In genomic region chr10:7111462-7112000, GRCm38 (mm10) we compare ENCODE assay signal across 11 mouse cellular contexts. TPM values are rescaled to one million over a fixed set of nuclear protein-coding genes. Genes with fewer than 3 reads are reported as not detected.
DNase-seq lines count a peak whose midpoint lies in the region; ATAC-seq and TF ChIP-seq lines count a peak whose summit lies in the region.
"Had no signal": no experiment of that assay in that cellular context is flagged by ENCODE, and none has a peak within 500 bp of the region (broad histone marks: within the 10 kb centered on the region; RNA-seq: fewer than 3 reads in every experiment).

No protein-coding gene starts in this region.

- H3K27me3 ChIP-seq in intestine, postnatal 0 days (replicated peaks; ENCODE audit: control insufficient read depth, insufficient read depth, low read length), result no peaks in the 10 kb centered on the region
- no peaks in the 10 kb centered on the region for H3K27me3 ChIP-seq in intestine, embryonic 15.5 days (replicated peaks)
- H3K27me3 ChIP-seq in liver, embryonic 12.5 days (replicated peaks), result no peaks in the 10 kb centered on the region
- H3K27me3 ChIP-seq: limb, embryonic 12.5 days had no signal

- H3K9ac ChIP-seq in intestine, postnatal 0 days (ENCODE audit: low read depth, low read length), result no peak overlapping the region
- no peak overlapping the region for H3K9ac ChIP-seq in intestine, embryonic 15.5 days
- no peak overlapping the region for H3K9ac ChIP-seq in liver, embryonic 12.5 days
- H3K9ac ChIP-seq: limb, embryonic 12.5 days had no signal

- 87% methylated on average over 6 of the region's 6 CpGs for WGBS in intestine, postnatal 0 days
- WGBS in intestine, embryonic 15.5 days, result 89% methylated on average over 6 of the region's 6 CpGs
- 81% methylated on average over 6 of the region's 6 CpGs for WGBS in liver, embryonic 12.5 days (ENCODE audit: insufficient replicate concordance)

- no peaks in the 10 kb centered on the region for H3K36me3 ChIP-seq in intestine, postnatal 0 days (ENCODE audit: control insufficient read depth, insufficient read depth)
- no peaks in the 10 kb centered on the region for H3K36me3 ChIP-seq in intestine, embryonic 15.5 days
- no peaks in the 10 kb centered on the region for H3K36me3 ChIP-seq in liver, embryonic 12.5 days
- H3K36me3 ChIP-seq: limb, embryonic 12.5 days had no signal

- H3K27ac ChIP-seq in intestine, postnatal 0 days (ENCODE audit: low read depth, low read length), result no peak overlapping the region
- H3K27ac ChIP-seq in intestine, embryonic 15.5 days, result no peak overlapping the region
- H3K27ac ChIP-seq in liver, embryonic 12.5 days, result no peak overlapping the region
- H3K27ac ChIP-seq: limb, embryonic 12.5 days; macrophage had no signal

- no peak for DNase-seq in cerebellum, postnatal 4 days (ENCODE audit: low spot score in 2 of 2)
- peak; percentile 95 for DNase-seq in cerebellum, adult 11-12 months
- DNase-seq in layer of hippocampus, adult 8-10 months (ENCODE audit: low spot score in 2 of 2), result peak; percentile 16 to 17
- DNase-seq in embryo, embryonic 11 days, result no peak

- H3K4me1 ChIP-seq in intestine, postnatal 0 days (replicated peaks; ENCODE audit: control insufficient read depth, insufficient read depth, low read length), result no peaks in the 10 kb centered on the region
- H3K4me1 ChIP-seq in intestine, embryonic 15.5 days (replicated peaks), result no peaks in the 10 kb centered on the region
- H3K4me1 ChIP-seq in liver, embryonic 12.5 days, result no peaks in the 10 kb centered on the region
- H3K4me1 ChIP-seq: limb, embryonic 12.5 days had no signal

- no peak overlapping the region for H3K4me3 ChIP-seq in intestine, postnatal 0 days (ENCODE audit: low read depth, low read length)
- H3K4me3 ChIP-seq in intestine, embryonic 15.5 days (replicated peaks), result no peak overlapping the region
- H3K4me3 ChIP-seq in liver, embryonic 12.5 days, result no peak overlapping the region
- H3K4me3 ChIP-seq: limb, embryonic 12.5 days had no signal

- H3K9me3 ChIP-seq in intestine, postnatal 0 days (ENCODE audit: control insufficient read depth), result no peaks in the 10 kb centered on the region
- no peaks in the 10 kb centered on the region for H3K9me3 ChIP-seq in intestine, embryonic 15.5 days
- no peaks in the 10 kb centered on the region for H3K9me3 ChIP-seq in liver, embryonic 12.5 days (replicated peaks)
- H3K9me3 ChIP-seq: limb, embryonic 12.5 days had no signal

- H3K4me2 ChIP-seq in intestine, postnatal 0 days (replicated peaks; ENCODE audit: low read depth), result no peak overlapping the region
- no peak overlapping the region for H3K4me2 ChIP-seq in intestine, embryonic 15.5 days (replicated peaks)
- no peak overlapping the region for H3K4me2 ChIP-seq in liver, embryonic 12.5 days
- H3K4me2 ChIP-seq: limb, embryonic 12.5 days had no signal

- peak; percentile 91 for ATAC-seq in cerebellum, adult (ENCODE audit: insufficient number of reproducible peaks, low FRiP score, low TSS enrichment)
- no peak for ATAC-seq in intestine, postnatal 0 days
- ATAC-seq in intestine, embryonic 15.5 days, result no peak
- ATAC-seq in liver, embryonic 12.5 days, result no peak

- TF ChIP-seq CTCF in intestine, postnatal 0 days (IDR thresholded peaks at IDR 0.05; ENCODE audit: low read depth), result peak; percentile 23

RNA-seq across cellular contexts. Expression of gene Ipcef1, which starts 59.3 kb away (rescaled TPM):
- 0.12 and 0.16 TPM in 2 replicates for polyA plus RNA-seq in intestine, postnatal 0 days (2015; fragmentation: Nextera tagmentation; extraction: Ambion mirVana)
- 0.19 and 0.23 TPM in 2 replicates for polyA plus RNA-seq in intestine, embryonic 15.5 days (2015; fragmentation: Nextera tagmentation; extraction: Ambion mirVana)
- total RNA-seq in layer of hippocampus, adult 8-10 months (2022), result 10 to 100 TPM; 16.0 to 26.8 (median 22.0) TPM
- 0.73 and 0.89 TPM in 2 replicates for polyA plus RNA-seq in liver, embryonic 12.5 days (2016; fragmentation: Nextera tagmentation; extraction: Ambion mirVana)
- polyA plus RNA-seq: intestine, embryonic 14.5 days had no signal

Comparison
In these comparisons a context has a peak if more than half of its experiments do, and no peak if none do; other contexts are left out.
1. DNase-seq: peak in cerebellum, adult 11-12 months (single experiment) and layer of hippocampus, adult 8-10 months (2 of 2); none in cerebellum, postnatal 4 days (0 of 2) and embryo, embryonic 11 days (single experiment).